Mouse (Mus musculus): ENCODE measurements around the gene Pde12. TPM values are rescaled to one million over a fixed set of nuclear protein-coding genes. Genes with fewer than 3 reads are reported as not detected.

Gene Pde12
- polyA plus RNA-seq, 1 experiment from 2014 or later: 11.0 TPM

- H3K4me1 ChIP-seq: peaks cover 17% of the 10 kb centered on the region
- H3K4me2 ChIP-seq (replicated peaks): peak overlapping the region; percentile 91
- peak overlapping the region; percentile 85 for H3K27ac ChIP-seq
- ATAC-seq (ENCODE audit: insufficient number of reproducible peaks, insufficient read depth, low FRiP score, low TSS enrichment): peak; percentile 48; the same call in 1 of the 2 replicates
- H3K36me3 ChIP-seq: peaks cover 14% of the 10 kb centered on the region
- peak overlapping the region; percentile 77 for H3K9ac ChIP-seq
- no peaks in the 10 kb centered on the region for H3K27me3 ChIP-seq
- H3K4me3 ChIP-seq: peak overlapping the region; percentile 94
- under 1% methylated on average over 73 of the region's 73 CpGs for WGBS
- no peaks in the 10 kb centered on the region for H3K9me3 ChIP-seq
Measured at GRCm38 (mm10) chr14:26668371-26669291, 1.1 kb downstream of the Pde12 start.

- peaks cover 14% of the 10 kb centered on the region for H3K36me3 ChIP-seq
- H3K27ac ChIP-seq: no peak overlapping the region
- H3K4me1 ChIP-seq: peaks cover 17% of the 10 kb centered on the region
- 26% methylated on average over 6 of the region's 6 CpGs for WGBS
- H3K4me2 ChIP-seq (replicated peaks): peak overlapping the region; percentile 91
- no peaks in the 10 kb centered on the region for H3K9me3 ChIP-seq
- ATAC-seq (ENCODE audit: insufficient number of reproducible peaks, insufficient read depth, low FRiP score, low TSS enrichment): no peak
- no peaks in the 10 kb centered on the region for H3K27me3 ChIP-seq
- H3K9ac ChIP-seq: peak overlapping the region; percentile 77
- peak overlapping the region; percentile 94 for H3K4me3 ChIP-seq
Measured at GRCm38 (mm10) chr14:26667991-26668370, 1.7 kb downstream of the Pde12 start.

DNA sequence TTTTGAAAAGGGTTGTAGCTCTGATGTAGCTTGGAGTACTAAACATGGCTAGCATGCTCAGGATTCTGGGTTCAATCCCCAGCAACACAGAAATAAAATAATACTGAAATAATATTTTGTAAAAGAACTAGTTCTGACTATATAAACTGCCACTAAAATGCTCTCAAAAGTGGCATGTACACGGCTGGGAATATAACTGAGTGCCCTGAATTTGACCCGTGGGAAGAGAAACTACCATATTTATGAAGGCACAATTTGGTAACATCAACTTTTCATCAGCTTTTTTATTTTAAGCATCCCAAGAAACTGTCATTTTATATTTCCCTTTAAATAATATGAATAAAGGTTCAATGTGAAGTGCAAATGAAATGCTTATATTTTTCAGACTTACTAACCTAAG, 5.8 kb downstream of the Pde12 start:
- H3K27me3 ChIP-seq: no peaks in the 10 kb centered on the region
- 86% methylated on average over 2 of the region's 2 CpGs for WGBS
- no peaks in the 10 kb centered on the region for H3K9me3 ChIP-seq
- peaks cover 14% of the 10 kb centered on the region for H3K36me3 ChIP-seq
- peaks cover 17% of the 10 kb centered on the region for H3K4me1 ChIP-seq
- H3K27ac ChIP-seq: no peak overlapping the region
- H3K4me2 ChIP-seq (replicated peaks): no peak overlapping the region
- ATAC-seq (ENCODE audit: insufficient number of reproducible peaks, insufficient read depth, low FRiP score, low TSS enrichment): no peak
- no peak overlapping the region for H3K9ac ChIP-seq
- no peak overlapping the region for H3K4me3 ChIP-seq

DNA sequence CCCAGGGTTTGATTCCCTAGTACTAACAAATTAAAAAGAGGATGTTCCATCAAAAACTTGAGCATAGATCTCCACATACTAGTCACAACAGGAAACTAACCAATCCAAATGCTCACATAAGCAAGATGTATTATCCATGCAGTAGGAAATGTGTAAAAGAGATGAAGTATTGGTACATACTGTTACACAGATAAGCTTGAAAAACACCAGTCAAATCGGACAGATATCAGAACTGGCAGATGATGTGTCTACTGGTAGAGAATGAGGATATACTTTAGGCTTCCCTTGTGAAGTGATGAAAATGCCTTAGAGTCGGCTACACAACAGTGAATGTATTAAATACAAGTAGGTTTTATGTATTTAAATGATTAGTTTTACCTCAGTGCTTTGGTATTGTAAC, 7.2 kb downstream of the Pde12 start:
- H3K27ac ChIP-seq: no peak overlapping the region
- no peak overlapping the region for H3K4me2 ChIP-seq (replicated peaks)
- no peak overlapping the region for H3K9ac ChIP-seq
- 86% methylated on average over 2 of the region's 2 CpGs for WGBS
- peaks cover 16% of the 10 kb centered on the region for H3K36me3 ChIP-seq
- H3K9me3 ChIP-seq: no peaks in the 10 kb centered on the region
- H3K4me1 ChIP-seq: peaks cover 11% of the 10 kb centered on the region
- no peaks in the 10 kb centered on the region for H3K27me3 ChIP-seq
- ATAC-seq (ENCODE audit: insufficient number of reproducible peaks, insufficient read depth, low FRiP score, low TSS enrichment): no peak
- H3K4me3 ChIP-seq: no peak overlapping the region

DNA sequence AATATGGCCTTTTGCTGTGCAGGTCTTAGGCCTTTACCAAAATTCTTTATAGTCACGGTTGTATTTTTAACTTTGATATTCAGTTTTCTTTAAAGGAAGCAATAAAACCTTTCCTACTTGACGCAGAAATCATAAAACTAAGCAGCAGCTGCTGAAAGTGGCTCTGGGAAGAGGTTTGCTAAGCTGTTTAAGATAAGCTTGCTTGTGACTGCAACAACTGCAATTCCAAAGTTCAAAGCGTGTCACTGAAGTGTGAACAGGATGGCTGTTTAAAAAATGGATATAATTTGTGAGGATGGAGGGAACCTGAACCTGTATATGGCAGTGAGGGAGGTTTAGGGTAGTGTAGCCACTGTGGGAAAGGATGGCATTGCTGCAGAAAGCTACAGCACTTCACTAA, 7.7 kb downstream of the Pde12 start:
- Histone ChIP-seq H3K9me3 (no peaks in the 10 kb centered on the region), H3K27me3 (no peaks in the 10 kb centered on the region), H3K4me2 (replicated peaks) (no peak overlapping the region), H3K9ac (no peak overlapping the region), H3K36me3 (peaks cover 20% of the 10 kb centered on the region), H3K4me3 (no peak overlapping the region), H3K27ac (no peak overlapping the region), H3K4me1 (peaks cover 7% of the 10 kb centered on the region)
- 91% methylated on average over 3 of the region's 3 CpGs for WGBS
- ATAC-seq (ENCODE audit: insufficient number of reproducible peaks, insufficient read depth, low FRiP score, low TSS enrichment): no peak

DNA sequence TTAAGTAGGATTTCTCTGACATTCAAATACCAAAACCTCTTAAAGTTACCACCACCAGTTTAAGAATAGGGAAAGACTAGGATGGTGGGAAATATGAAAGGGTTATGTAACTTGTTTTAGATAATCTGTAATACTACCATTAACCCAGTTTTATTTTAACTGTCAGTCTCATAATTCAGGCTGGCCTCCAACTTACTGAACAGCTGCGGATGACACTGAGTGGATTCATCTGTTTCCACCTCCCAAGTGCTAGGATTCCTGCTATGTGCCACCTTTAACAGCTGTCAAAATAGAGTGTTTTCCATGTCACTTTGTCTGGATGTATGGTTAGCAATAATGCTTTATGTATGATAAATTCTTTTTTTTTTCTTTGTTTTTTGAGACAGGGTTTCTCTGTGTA, 9.4 kb downstream of the Pde12 start:
- H3K9me3 ChIP-seq: no peaks in the 10 kb centered on the region
- no peak overlapping the region for H3K4me2 ChIP-seq (replicated peaks)
- H3K9ac ChIP-seq: no peak overlapping the region
- no peak overlapping the region for H3K4me3 ChIP-seq
- H3K27me3 ChIP-seq: no peaks in the 10 kb centered on the region
- no peak for ATAC-seq (ENCODE audit: insufficient number of reproducible peaks, insufficient read depth, low FRiP score, low TSS enrichment)
- 93% methylated on average over 1 of the region's 1 CpGs for WGBS
- H3K27ac ChIP-seq: no peak overlapping the region
- peaks cover 25% of the 10 kb centered on the region for H3K36me3 ChIP-seq
- H3K4me1 ChIP-seq: no peaks in the 10 kb centered on the region

DNA sequence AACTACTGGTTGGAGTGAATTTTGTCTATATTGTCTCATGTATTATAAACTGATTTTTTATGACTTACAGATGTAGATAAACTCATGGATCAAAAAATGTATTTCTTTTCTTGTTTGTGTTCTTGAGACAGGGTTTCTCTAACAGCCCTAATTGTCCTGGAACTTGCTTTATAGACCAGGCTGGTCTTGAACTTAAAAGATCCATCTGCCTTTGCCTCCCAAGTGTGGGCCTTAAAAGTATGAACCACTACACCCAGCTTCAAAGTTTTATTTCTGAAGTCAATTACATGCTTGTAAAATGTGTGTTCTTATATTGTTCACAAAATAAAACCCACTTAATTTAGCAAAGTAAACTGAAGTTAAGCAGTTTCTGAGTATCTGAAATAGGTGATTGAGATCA, 11.5 kb downstream of the Pde12 start:
- Histone ChIP-seq H3K9me3 (no peaks in the 10 kb centered on the region), H3K9ac (no peak overlapping the region), H3K4me2 (replicated peaks) (no peak overlapping the region), H3K4me1 (no peaks in the 10 kb centered on the region), H3K27ac (no peak overlapping the region), H3K4me3 (no peak overlapping the region), H3K27me3 (no peaks in the 10 kb centered on the region), H3K36me3 (peaks cover 36% of the 10 kb centered on the region)
- no peak for ATAC-seq (ENCODE audit: insufficient number of reproducible peaks, insufficient read depth, low FRiP score, low TSS enrichment)

GRCm38 (mm10) chr14:26651901-26652300, 17.8 kb downstream of the Pde12 start:
- no peak overlapping the region for H3K27ac ChIP-seq
- no peak overlapping the region for H3K4me3 ChIP-seq
- H3K4me1 ChIP-seq: no peaks in the 10 kb centered on the region
- H3K9me3 ChIP-seq: no peaks in the 10 kb centered on the region
- no peak overlapping the region for H3K9ac ChIP-seq
- peaks cover 49% of the 10 kb centered on the region for H3K36me3 ChIP-seq
- H3K27me3 ChIP-seq: no peaks in the 10 kb centered on the region
- ATAC-seq (ENCODE audit: insufficient number of reproducible peaks, insufficient read depth, low FRiP score, low TSS enrichment): no peak
- no peak overlapping the region for H3K4me2 ChIP-seq (replicated peaks)

- peaks cover 17% of the 10 kb centered on the region for H3K36me3 ChIP-seq
Measured at GRCm38 (mm10) chr14:26647811-26648210, 21.9 kb downstream of the Pde12 start.

GRCm38 (mm10) chr14:26645989-26646650, 23.6 kb downstream of the Pde12 start:
- Histone ChIP-seq H3K9ac (no peak overlapping the region), H3K36me3 (peaks cover 8% of the 10 kb centered on the region), H3K9me3 (no peaks in the 10 kb centered on the region), H3K27me3 (no peaks in the 10 kb centered on the region), H3K4me2 (replicated peaks) (0 out of 2 replicates have a peak overlapping the region, but pooled peaks have one; percentile 9), H3K4me3 (no peak overlapping the region), H3K27ac (no peak overlapping the region), H3K4me1 (peaks cover 8% of the 10 kb centered on the region)
- whole genome bisulfite sequencing: 62% methylated on average over 5 of the region's 5 CpGs
- ATAC-seq (ENCODE audit: insufficient number of reproducible peaks, insufficient read depth, low FRiP score, low TSS enrichment): no peak

More at GRCm38 (mm10) chr14:26647811-26648210, 21.9 kb downstream of the Pde12 start:
- Histone ChIP-seq H3K9me3 (no peaks in the 10 kb centered on the region), H3K4me3 (no peak overlapping the region), H3K4me1 (peaks cover 8% of the 10 kb centered on the region), H3K9ac (no peak overlapping the region), H3K27ac (no peak overlapping the region), H3K27me3 (no peaks in the 10 kb centered on the region), H3K4me2 (replicated peaks) (no peak overlapping the region)
- WGBS: 81% methylated on average over 2 of the region's 2 CpGs
- no peak for ATAC-seq (ENCODE audit: insufficient number of reproducible peaks, insufficient read depth, low FRiP score, low TSS enrichment)

- Histone ChIP-seq H3K9ac (no peak overlapping the region), H3K27me3 (no peaks in the 10 kb centered on the region), H3K4me3 (no peak overlapping the region), H3K9me3 (no peaks in the 10 kb centered on the region), H3K27ac (no peak overlapping the region), H3K4me2 (replicated peaks) (no peak overlapping the region), H3K36me3 (peaks cover 6% of the 10 kb centered on the region; the same call in 1 of the 2 replicates), H3K4me1 (peaks cover 11% of the 10 kb centered on the region)
- 78% methylated on average over 3 of the region's 3 CpGs for WGBS
- ATAC-seq (ENCODE audit: insufficient number of reproducible peaks, insufficient read depth, low FRiP score, low TSS enrichment): no peak
Measured at GRCm38 (mm10) chr14:26643006-26643624, 26.6 kb downstream of the Pde12 start.
